Mouse (Mus musculus) spleen, adult 2 months (tissue): ENCODE measurements around the gene Kat7. TPM values are rescaled to one million over a fixed set of nuclear protein-coding genes. Genes with fewer than 3 reads are reported as not detected.

Source experiments
- DNase-seq, 2 experiments: peaks; one replicate each; pipeline versions ENCODE4 v3.0.0 to v3.0.0-alpha.2; 2012 to 2021; ENCODE audit warnings: low spot score in 2 of 2, low read depth in 1 of 2
- H3K27ac ChIP-seq: fragments of 200-500 bp; 2 replicates; pipeline ENCODE4 v1.5.1; 2012; ENCODE audit warnings: low read length, inconsistent platforms; ENCODE audit not compliant: insufficient read depth
- H3K27me3 ChIP-seq: fragments of 200-500 bp; 2 replicates; pipeline ENCODE4 v1.6.1; 2012; ENCODE audit warnings: mild to moderate bottlenecking, moderate library complexity, low read length, inconsistent platforms; ENCODE audit not compliant: control insufficient read depth, insufficient read depth
- H3K36me3 ChIP-seq: fragments of 200-500 bp; 2 replicates; pipeline ENCODE4 v1.6.1; 2012; ENCODE audit warnings: mild to moderate bottlenecking, low read length, inconsistent platforms; ENCODE audit not compliant: control insufficient read depth, insufficient read depth
- H3K4me1 ChIP-seq: fragments of 200-500 bp; 2 replicates; pipeline ENCODE4 v1.6.1; 2011; ENCODE audit warnings: inconsistent platforms; ENCODE audit not compliant: control insufficient read depth, insufficient read depth, insufficient read length
- H3K4me3 ChIP-seq: fragments of 200-500 bp; 2 replicates; pipeline ENCODE4 v1.5.1; 2011; ENCODE audit warnings: mild to moderate bottlenecking, inconsistent platforms; ENCODE audit not compliant: insufficient read depth, insufficient read length; ENCODE audit errors: extremely low read depth
- CTCF ChIP-seq: fragments of 200-500 bp; IDR thresholded peaks from 2 replicates; pipeline ENCODE4 v1.5.1; 2011; ENCODE audit warnings: mild to moderate bottlenecking, inconsistent platforms; ENCODE audit not compliant: insufficient read depth, insufficient read length, insufficient replicate concordance; ENCODE audit errors: extremely low read depth
- POLR2A ChIP-seq: fragments of 200-500 bp; IDR thresholded peaks from 2 replicates; pipeline ENCODE4 v1.6.1; 2011; ENCODE audit warnings: low read depth, low read length, inconsistent platforms
- WGBS: fragments of 180-500 bp; shearing (Covaris S2); methylation state at CpG from one replicate; pipeline ENCODE4 v1.1.7; 2018; 5-methylcytosine and 5-hydroxymethylcytosine counted together
- polyA plus RNA-seq: library from polyadenylated mRNA; depleted of rRNA; stranded (reverse); fragments of >200 nt; gene quantifications from 2 replicates; pipeline ENCODE4 v1.2.3, GENCODE M21; 2012

Gene Kat7
- polyA plus RNA-seq, 1 experiment: 25.2 TPM

DNA sequence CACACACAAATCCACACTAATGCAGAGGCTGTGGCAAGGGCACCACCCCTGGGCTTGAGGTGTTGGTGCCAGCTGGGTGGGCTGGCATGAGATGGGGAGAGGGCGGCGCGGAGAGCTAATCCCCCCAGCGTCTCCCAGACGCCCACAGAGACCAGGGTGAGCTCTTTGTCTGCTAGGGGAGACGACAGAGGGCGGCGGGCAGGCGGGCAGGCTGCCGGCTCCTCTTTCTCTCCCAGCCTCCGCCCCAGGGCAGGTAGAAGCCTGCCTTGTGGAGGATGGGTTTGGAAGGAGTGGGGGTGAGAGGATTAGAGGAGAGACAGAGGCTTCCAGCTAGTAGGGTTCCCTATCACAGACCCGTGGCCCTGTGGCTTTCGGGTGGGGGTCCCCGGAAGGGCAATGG lies 63.0 kb downstream of the Kat7 start:
- WGBS: 89% methylated on average over 14 of the region's 14 CpGs
- Histone ChIP-seq H3K4me1 (no peaks in the 10 kb centered on the region), H3K27ac (no peak overlapping the region), H3K36me3 (no peaks in the 10 kb centered on the region), H3K27me3 (no peaks in the 10 kb centered on the region), H3K4me3 (no peak overlapping the region)
- DNase-seq: no peak
- TF ChIP-seq POLR2A (no peak), CTCF (no peak)

DNA sequence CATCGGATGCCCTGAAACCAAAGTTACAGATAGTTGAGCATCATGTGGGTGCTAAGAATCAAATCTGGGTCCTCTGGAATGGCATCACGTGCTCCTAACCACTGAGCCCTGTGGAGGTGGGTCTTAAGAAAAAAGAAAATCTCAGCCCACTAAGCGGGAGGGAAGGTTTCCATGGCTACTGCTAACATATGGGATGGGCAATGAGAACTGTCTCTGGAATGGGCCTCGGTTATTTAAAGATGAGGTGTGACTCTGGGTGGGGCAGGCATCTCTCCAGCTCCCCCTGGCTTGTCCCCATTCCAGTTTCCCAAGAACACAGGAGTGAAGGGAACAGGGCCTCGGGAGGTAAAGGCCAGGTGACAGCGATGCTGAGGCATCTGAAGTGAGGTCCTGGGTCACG lies 64.6 kb downstream of the Kat7 start:
- WGBS: 79% methylated on average over 7 of the region's 7 CpGs
- Histone ChIP-seq H3K27ac (no peak overlapping the region), H3K4me1 (no peaks in the 10 kb centered on the region), H3K4me3 (no peak overlapping the region), H3K27me3 (no peaks in the 10 kb centered on the region), H3K36me3 (no peaks in the 10 kb centered on the region)
- TF ChIP-seq POLR2A (no peak), CTCF (no peak)
- no peak for DNase-seq

DNA sequence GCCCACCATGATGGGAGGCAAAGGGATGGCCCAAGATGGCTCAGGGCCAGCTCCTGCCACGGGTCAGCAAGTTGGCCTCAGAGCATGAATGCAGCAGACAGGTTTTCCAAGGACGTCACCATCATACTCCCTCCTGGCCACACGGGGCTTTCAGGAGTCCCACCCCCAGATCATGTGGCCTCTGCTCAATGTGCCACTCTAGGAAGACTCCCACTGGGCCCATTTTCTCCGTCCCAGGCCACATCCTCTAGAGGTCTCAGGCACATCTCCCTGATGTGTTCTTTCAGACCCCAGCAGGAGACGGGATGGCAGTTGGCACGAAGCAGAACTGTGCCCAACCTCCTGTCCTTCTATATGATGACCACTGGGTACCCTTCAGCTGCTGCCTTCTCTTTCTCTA lies 67.4 kb downstream of the Kat7 start:
- 75% methylated on average over 6 of the region's 6 CpGs for WGBS
- Histone ChIP-seq H3K4me3 (no peak overlapping the region), H3K27me3 (no peaks in the 10 kb centered on the region), H3K27ac (no peak overlapping the region), H3K36me3 (no peaks in the 10 kb centered on the region), H3K4me1 (no peaks in the 10 kb centered on the region)
- no peak for DNase-seq
- TF ChIP-seq CTCF: no peak
- TF ChIP-seq POLR2A: no peak

DNA sequence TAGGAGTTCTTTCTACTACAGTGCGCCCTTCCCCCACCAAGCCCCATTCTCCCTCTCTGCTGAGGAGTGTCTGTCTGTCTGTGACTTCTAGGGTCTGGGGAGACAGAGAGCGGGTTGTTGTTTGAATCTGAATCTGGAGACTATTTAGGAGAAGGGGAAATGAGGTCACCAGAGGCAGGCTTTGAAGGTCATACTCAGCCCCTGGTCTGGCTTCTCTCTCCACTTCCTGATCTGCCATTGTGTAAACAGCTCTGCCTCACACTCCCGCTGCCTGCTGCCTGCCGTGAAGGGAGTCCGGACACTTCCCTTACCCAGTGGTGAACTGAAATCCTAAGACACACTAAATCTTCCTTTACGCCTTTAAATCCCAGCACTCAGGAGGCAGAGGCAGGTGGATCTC lies 71.6 kb downstream of the Kat7 start:
- H3K4me3 ChIP-seq: no peak overlapping the region
- no peaks in the 10 kb centered on the region for H3K36me3 ChIP-seq
- no peaks in the 10 kb centered on the region for H3K4me1 ChIP-seq
- no peaks in the 10 kb centered on the region for H3K27me3 ChIP-seq
- 77% methylated on average over 6 of the region's 6 CpGs for WGBS
- TF ChIP-seq POLR2A (no peak), CTCF (no peak)
- no peak for DNase-seq
- H3K27ac ChIP-seq: no peak overlapping the region

DNA sequence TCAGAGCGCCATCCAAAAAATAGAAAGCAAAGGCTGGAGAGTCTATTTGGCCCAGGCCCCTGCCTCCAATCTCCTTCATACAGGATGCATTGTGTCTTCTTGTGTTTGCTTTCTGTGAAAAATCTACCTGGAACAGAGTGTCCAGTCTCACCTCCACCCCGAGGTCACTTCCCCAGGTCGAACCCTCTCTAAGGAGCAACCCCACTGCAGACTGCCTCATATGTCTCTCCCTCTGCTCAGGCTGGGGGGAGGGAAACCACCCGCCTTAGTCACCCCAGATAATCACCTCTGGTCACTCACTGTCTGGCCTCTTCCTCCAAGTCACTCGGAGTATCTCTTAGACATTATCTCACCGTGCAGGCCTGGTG lies 77.7 kb downstream of the Kat7 start:
- no peak for DNase-seq
- Histone ChIP-seq H3K36me3 (no peaks in the 10 kb centered on the region), H3K4me3 (no peak overlapping the region), H3K27ac (no peak overlapping the region), H3K4me1 (no peaks in the 10 kb centered on the region), H3K27me3 (no peaks in the 10 kb centered on the region)
- 48% methylated on average over 6 of the region's 6 CpGs for WGBS
- no peak for TF ChIP-seq CTCF
- no peak for TF ChIP-seq POLR2A

DNA sequence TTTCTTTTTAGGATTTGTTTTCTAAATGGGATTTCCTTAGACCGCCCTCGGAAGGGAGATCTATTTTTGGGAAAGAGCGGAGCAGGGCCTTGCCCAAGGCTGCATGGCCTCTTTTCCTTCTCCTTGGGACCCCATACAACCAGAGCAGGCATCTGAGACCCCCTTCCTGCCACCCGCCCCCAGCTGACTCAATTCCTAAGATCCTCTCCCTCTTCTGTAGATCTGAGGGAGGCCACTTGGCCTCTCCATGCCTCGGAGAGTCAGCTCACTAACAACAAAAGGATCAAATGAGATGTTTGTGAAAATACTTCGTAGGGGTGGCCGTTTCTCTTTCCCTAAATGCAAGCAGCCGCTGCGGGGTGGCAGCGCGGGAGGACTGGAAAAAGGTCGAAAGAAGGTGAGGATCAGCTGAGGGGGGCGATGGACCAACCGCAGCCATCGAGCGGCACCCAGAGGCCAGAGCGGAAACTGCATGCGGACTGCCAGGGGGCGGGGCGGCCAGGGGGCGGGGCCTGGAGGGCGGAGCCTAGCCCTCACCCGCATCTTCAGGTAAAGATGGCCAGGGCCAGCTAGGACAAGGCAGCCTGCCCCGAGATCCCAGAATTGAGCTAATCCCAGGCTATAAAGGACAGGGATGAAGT lies 78.2 kb downstream of the Kat7 start:
- peak in 1 of 2 experiments; percentile 46 for DNase-seq
- WGBS: 15% methylated on average over 24 of the region's 24 CpGs
- H3K36me3 ChIP-seq: no peaks in the 10 kb centered on the region
- no peak overlapping the region for H3K27ac ChIP-seq
- TF ChIP-seq POLR2A (no peak), CTCF (peak; percentile 51; the same call in 1 of the 2 replicates)
- H3K27me3 ChIP-seq: no peaks in the 10 kb centered on the region
- no peaks in the 10 kb centered on the region for H3K4me1 ChIP-seq
- H3K4me3 ChIP-seq: no peak overlapping the region

DNA sequence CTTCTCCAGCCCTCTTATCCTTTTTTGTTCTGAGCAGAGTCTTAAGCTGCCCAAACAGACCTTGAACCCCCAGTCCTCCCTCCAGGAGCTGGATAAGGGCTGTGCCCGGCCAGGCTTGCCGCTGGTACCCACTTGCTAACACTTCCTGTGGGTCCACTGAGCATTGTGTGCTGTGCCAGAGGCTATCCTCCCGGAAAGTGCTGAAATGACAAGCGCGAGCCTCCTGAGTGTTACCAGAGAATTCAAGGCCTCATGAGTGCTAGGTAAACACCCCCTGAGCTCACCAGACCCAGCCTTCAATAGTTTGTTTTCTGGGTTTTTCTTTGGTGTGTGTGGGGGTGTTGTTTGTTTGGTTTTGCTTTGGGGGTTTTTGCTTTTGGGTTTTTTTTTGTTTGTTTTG lies 82.6 kb downstream of the Kat7 start:
- TF ChIP-seq CTCF (no peak), POLR2A (no peak)
- no peak for DNase-seq
- no peaks in the 10 kb centered on the region; the same call in 1 of the 2 replicates for H3K4me1 ChIP-seq
- no peak overlapping the region for H3K27ac ChIP-seq
- WGBS: 89% methylated on average over 5 of the region's 5 CpGs
- no peak overlapping the region for H3K4me3 ChIP-seq
- no peaks in the 10 kb centered on the region for H3K36me3 ChIP-seq
- H3K27me3 ChIP-seq: peaks cover 8% of the 10 kb centered on the region; the same call in 1 of the 2 replicates
